Mouse (Mus musculus): ENCODE data around the gene Cideb.

GRCm38 (mm10) chr14:55716884-55717283 is 41.4 kb downstream of the Cideb start:
- no peak for TF ChIP-seq CTCF (IDR thresholded peaks at IDR 0.05; ENCODE audit: low read depth, low read length)
- no peak for TF ChIP-seq POLR2A (IDR thresholded peaks at IDR 0.05; ENCODE audit: insufficient read depth, low read length)
- no peak for TF ChIP-seq EP300 (IDR thresholded peaks at IDR 0.05; ENCODE audit: insufficient read depth, low read depth, low read length)
